Mouse (Mus musculus) adrenal gland, adult 18-20 months (tissue): ENCODE data around the gene Klhl12. TPM values are rescaled to one million over a fixed set of nuclear protein-coding genes. Genes with fewer than 3 reads are reported as not detected.
"Not testable (repeated sequence)": the region's sequence is repeated elsewhere in the genome, so short reads cannot be mapped to it uniquely, and the experiment has no call there.

Experiments used
- DNase-seq, 2 experiments: peaks; one replicate each; pipeline ENCODE4 v3.0.0; 2021 to 2022; ENCODE audit warnings: low spot score in 2 of 2
- total RNA-seq, 2 experiments: library from RNA; stranded (reverse); gene quantifications; 1 replicate in 1 of 2; 2 replicates in 1 of 2; pipeline ENCODE4 v1.2.3; 2021

Klhl12 gene
- total RNA-seq, 2 experiments from 2014 or later = 18.7 to 20.7 TPM

DNA sequence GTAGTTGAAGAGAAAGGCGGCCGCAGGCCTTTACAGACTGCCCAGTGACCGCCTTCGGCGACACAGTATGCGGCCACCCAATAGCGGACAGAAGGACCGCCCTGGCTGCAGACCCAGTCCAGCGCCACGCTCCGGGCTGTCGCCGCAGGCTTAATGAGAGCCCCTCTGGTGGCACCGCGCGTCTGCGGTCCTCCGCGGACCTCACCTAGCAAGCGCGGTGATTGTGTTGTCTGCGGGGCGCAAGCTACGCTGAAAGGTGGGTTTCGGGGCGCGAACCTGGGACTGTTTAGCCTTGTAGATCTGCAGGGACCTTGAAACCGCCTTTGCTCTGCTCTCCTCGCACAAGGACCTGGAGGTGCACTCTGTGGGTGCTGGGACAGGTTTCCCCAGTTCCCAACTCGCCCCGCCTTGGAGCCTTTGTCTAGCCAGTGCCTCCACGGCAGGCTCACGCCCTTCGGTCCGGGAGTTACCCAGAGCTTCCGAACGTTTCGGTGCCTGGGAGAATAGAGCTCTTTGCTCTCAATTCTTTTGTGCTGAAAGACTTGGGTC, 58.1 kb downstream of the Klhl12 start:
- DNase-seq = peak; percentile 22 to 40

DNA sequence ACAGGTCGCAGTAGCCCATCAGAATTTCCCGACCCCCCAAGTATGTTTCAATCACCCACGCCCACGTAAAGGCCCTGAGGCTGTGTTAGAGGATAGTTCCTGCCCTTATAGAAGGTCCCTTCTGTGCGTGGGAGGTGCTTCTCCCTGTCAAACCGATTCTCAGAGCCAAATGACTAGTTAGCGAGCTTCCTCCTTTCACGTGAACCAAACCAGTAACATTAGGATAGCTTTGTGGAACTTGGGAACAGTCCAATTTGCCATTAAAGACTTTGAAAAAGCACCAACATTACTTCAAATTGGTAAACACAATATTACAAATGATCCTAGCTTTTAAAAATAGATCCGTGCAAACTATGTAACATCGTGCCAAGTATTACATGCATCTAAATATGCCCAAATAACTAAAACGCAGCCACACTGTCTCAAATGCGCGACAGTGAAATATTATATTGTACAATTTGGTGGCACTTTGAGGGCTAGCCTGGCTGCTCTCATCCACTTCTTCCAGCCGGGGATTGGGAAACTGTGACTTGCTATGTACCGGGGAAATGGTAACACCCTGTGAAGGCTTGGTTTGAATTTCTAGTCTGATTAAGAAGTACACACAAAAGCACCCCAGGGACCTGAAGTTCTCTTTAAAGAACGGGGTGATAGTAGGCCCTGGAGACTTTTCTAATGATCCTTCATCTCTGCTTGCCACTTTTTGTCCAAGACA, 58.7 kb downstream of the Klhl12 start:
- DNase-seq = no peak

DNA sequence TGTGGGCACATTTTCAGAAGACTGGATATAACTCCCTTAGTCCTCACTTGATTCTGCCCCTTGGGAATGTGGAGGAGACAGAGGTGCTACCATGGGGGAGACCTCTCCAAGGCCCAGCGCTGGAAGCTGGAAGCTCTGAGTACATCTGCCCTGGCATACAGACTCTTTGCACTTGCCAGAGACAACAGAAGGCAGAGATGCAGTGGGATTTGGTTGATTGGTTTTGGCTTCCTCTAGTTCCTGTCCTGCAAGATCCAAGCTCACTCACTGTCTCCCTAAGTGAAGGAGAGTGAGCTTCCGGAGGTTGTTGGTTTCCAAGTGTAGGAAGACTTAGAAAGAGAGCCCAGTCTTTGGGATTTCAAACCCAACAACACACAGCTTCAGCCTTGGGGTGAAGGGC, 60.6 kb downstream of the Klhl12 start:
- DNase-seq = no peak

DNA sequence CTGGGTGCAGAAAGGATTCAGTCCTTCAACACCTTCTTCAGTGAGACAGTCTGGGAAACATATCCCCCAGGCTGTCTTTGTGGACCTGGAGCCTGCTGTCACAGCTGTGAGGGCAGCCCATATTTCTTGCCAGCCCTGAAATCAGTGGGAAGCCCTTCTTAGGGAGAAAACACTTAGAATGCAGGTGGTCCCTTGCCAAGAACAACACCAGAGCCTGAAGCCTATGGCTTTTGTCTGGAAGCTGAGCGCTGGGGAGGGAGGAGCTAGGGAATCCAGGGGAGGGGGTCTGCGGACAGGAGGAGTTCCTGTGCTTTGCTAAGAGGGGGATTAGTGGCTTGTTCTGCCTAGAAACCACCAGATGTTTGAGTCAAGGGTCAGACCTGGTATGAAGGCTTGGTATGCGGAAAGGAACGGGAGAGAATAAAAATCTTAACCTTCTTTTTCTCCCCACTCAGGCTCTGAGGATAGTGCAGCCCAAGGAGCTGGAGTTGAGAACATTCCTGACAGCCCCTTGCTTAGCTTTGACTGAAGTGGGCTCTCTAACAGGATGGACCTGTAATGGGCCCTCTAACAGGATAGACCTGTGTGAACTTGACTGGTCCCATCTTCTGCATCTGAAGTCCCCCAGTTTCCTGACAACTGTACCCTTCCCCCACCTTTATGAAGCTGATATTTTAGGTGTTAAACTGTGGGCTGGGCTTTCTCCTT, 61.3 kb downstream of the Klhl12 start:
- no peak for DNase-seq

DNA sequence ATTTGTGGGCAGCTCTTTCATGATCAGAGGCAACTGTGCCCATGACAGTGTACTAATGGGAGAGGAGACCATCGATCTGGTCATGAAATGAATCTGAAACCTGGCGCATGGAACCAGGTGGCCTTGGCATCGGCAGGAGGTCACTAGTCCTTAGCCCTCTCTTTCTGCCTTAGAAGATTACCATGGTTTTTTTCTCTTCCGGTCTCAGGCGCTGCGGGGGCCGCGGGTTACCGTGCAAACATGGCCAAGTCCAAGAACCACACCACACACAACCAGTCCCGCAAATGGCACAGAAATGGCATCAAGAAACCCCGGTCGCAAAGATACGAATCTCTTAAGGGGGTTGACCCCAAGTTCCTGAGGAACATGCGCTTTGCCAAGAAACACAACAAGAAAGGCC, 62.5 kb downstream of the Klhl12 start:
- DNase-seq = not testable (repeated sequence)

DNA sequence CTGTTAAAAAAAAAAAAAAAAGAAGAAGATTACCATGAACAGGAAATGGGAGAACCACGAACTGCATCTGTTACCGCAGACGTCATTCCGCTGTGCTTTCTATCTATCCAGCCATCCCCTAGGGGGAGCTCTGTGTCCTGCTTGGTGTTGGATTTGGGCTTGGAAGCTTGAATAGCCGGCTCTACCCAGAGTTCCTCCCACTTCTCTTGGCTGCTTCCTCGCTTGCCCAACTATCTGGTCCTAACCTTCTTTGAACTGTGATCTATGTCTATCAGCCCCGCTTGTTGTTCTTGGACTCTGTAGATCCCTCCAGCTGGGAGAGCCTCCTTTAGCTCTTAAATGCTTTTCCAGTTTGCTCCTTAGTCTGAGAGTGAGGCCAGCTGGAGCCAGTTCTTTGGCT, 63.3 kb downstream of the Klhl12 start:
- peak; percentile 79 to 80 for DNase-seq

DNA sequence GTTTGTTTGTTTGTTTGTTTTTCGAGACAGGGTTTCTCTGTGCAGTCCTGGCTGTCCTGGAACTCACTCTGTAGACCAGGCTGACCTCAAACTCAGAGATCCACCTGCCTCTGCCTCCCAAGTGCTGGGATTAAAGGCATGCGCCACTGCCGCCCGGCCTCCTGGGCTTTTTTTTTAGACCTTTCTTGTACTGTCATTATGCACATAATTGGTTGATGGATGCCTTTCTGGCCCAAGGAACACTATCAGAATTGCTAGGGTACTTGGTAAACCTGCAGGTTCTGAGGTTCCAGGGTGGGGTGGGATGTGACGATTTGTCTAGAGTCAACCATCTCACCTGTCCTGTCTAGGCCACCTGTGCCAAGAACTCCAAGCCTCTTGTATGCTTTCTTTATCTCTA, 63.9 kb downstream of the Klhl12 start:
- not testable (repeated sequence) for DNase-seq

DNA sequence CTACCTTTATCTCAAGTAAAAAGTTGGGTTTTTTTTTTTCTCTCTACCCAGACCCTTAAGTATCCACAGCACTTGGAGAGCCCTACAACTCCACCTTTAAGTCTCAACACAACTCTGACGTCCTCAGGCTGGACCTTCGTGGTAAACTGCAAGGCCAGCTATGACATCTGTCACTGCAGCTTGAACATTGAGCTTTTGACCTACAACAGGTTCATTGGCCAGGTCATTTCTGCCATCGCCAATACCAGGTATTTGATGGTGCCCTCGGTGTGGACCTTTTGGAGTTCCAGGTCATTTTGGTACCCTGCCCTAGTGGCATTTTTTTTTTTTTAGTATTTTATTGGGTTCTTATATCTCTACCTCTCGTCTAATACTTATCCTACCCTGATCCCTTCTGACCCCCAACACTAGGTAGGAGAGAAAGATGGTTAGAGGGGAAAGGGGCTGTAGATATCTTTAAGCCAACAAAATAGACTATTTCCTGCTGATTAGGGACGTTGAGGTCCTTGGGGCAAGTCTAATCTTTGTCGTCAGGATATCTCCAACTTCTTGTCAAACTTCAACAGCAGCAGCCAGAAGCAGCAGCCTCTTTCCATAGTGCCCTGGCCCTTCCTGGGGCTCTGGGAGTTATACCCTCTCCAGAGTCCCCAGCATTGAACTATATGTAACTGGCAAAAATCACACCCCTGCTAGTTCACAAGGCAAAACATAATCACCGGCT, 64.8 kb downstream of the Klhl12 start:
- DNase-seq = no peak

DNA sequence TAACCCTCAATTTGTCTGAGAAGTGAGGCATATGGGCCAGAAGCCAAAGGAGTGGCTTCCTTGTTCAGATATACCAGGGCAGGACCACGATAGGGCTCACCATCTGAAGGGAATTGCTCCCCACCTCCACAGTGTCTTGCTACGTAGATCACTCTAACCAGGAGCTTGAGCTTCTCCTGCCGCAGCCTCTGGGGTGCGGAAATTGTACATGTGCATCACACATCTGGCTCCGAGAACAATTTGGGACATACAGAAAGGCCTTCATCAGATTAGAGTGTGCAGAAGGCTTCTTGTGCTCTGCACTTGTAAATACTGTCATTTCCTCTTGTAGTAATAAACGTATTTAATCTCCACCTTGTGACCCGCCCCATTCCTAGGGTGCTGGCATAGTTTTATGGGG, 65.8 kb downstream of the Klhl12 start:
- DNase-seq = no peak

DNA sequence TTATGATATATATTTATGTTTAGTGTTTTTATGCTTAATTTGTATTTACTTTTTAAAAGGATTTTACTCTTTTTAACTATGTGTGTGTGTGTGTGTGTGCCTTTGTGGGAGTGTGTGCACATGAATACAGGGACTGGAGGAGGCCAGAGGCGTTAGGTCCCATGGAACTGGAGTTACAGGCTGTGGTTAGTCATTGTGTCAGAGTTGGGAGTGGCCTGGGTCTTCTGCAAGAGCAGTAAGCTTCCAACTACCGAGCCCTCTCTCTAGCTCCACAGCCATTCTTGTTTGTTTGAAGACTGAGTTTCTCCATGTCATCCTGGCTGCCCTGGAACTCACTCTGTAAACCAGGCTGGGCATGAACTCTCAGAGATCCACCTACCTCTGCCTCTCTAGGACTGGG, 67.0 kb downstream of the Klhl12 start:
- no peak for DNase-seq

DNA sequence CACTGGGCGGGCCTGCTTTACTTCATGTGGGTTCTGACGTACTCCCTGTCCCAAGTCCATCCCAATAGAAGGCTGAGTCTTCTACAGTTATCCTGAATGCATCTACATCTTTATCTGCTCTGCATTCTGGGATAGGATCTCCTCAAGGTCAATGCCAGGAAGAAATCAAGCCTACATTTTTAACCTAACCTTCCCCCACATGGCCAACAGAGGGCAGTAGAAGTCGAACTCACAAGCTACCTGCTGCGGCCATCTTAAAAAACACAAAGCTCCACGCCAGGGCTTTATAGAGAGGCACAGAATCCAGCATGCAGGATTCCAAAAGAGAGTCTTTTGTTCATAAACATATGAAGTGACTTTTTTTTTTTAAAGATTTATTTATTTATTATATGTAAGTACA, 69.1 kb downstream of the Klhl12 start:
- DNase-seq = peak in 1 of 2 experiments; percentile 30

DNA sequence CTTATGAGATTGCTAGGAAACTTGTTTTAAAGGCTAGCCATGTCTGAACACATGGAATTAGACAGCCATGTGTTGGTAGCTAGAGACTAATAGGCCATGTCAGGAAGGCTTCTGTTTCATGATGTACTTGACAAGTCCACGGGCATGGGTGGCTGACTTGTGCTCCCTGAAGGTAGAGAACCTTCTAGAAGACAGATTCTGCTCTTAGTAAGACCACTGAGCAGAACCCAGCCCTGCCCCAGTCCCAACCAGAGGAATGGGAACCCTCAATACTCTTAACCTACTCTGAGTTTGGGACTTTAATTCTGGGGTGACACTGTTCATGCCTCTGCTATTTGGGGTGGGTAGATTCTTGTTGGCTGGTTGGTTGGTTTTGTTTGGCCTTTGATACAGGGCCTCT, 69.7 kb downstream of the Klhl12 start:
- DNase-seq = no peak

DNA sequence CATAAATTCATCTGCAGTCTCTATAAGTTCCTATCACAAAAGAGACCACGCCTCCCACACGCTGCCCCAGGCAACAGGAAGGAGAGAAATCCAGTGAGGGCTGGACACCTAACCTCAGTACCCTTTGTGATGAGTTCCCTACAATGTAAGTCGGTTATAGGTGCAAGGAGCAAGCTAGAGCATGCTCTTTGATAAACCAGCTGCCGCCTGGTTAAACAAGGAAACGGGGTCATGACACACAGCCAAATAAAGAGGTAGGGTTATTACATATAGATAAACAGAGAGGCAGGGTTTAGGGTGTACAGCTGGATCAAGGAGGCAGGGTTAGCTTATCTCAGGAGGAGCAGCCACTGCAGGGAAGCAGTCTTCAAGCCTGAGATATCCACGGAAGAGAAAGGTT, 71.4 kb downstream of the Klhl12 start:
- no peak for DNase-seq

DNA sequence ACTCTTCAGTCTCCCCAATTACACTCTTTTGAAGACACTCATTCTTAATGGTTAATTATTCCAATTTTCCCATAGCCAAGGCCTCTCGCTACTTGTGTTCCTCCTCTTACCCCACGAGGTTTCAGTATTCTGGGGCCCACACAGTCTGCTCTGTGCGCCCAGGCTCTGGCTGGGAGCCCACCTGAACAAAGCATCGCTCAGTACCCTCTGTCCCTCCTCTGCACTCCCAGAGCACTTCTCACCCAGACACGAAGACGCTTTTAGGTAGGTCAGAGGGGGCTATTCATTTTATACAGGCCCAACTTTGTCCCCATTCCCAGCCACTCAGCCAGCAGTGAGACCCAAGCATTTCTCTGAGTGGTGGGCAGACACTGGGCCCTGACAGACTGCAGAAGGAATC, 75.3 kb downstream of the Klhl12 start:
- DNase-seq = no peak

DNA sequence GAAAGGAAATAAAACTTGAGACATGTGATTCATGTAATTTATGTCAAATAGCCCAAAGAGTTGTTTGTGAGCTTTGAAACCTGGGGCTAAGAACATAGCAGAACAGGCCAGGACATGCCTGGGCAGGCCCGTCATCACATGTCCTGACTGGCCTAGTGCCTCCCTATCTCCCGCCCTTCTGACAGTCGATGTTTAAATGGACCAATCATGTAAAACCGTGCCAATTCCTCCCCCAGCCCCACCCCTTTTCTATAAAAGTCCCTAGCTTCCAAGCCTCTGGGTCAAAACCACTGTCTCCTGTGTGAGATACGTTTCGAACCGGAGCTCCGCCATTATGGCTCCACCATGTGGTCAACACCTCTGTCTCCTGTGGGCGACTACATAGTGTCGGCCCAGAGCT, 78.4 kb downstream of the Klhl12 start:
- DNase-seq = not testable (repeated sequence)

DNA sequence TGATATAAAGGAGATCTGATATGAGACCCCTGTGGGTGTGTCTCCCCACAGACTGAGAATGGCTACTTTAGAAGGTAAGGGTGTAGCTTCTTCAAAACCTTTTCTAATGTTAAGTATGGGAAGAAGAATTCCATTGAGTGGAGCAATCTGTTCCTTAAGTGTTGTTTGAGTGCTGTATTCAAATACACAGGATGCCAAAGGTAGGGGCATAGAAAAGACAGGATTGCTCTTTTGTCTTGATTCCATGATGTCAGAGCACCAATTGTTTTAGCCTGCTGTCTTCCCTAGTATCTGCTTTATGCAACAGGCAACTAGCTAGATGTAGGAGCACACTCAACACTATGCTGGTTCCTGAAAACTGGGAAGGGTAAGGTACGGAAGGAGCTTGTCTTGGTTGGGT, 79.7 kb downstream of the Klhl12 start:
- no peak for DNase-seq

DNA sequence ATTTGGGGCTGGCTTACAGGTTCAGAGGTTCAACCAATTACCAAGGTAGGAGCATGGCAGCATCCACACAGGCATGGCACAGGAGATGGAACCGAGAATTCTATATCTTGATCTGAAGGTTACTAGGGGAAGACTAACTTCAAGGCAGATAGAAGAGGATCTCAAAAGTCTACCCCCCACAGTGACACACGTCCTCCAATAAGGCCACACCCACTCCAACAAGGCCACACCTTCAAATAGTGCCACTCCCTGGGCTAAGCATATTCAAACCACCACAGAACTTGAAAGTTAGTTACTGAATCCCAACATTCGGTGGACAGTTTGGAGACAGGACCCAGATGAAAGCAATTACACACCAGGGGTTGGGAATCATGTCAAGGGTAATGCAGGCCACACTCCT, 80.2 kb downstream of the Klhl12 start:
- DNase-seq = no peak

DNA sequence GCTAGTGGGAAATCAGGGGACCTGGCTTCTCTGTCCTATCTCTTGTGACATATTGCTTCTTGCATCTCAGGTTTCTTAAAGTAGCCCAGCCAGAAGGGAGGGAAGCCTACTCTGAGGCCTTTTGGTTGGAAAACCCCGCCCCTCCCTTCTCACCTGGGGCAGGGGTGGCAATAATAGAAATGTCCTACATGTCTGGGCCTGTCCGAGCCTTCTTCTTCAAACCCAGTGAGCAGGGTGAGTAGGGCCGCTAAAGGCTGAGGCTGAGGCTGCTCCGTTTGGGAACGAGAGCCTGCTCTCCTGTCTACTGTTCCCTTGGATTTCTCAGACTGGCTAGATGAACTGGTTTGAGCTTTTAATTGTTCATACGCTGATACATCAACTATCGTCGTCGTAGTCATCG, 85.3 kb downstream of the Klhl12 start:
- DNase-seq = no peak
